Mouse (Mus musculus): ENCODE results near the gene Fam193a.

DNA sequence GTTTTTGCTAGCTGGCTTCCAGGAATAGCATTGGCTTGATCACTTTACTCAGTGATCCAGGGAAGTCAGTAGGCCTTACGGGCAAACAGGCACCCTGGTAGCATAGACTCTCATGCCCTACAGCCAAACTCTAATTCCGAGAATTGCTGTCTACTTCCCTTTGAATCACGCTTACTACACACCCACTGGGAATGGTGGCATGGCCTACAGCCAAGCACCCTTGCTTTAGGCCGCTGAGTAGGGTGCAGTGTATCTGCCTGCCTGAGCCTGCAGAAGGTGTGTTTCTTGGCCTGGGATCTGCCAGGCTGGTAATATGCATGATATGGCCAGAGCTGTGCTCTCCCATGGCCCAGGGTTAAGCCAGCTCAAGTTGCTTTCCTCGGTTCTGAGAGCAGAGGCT lies 159.0 kb downstream of the Fam193a start:
- no peak for TF ChIP-seq CTCF (IDR thresholded peaks at IDR 0.05; ENCODE audit: low read depth, low read length)
- no peak for TF ChIP-seq EP300 (IDR thresholded peaks at IDR 0.05; ENCODE audit: insufficient read depth, low read depth, low read length)
